Mouse (Mus musculus): ENCODE measurements around the gene Mccc2.
"Not testable (repeated sequence)": the region's sequence is repeated elsewhere in the genome, so short reads cannot be mapped to it uniquely, and the experiment has no call there.

The Mccc2 gene

DNA sequence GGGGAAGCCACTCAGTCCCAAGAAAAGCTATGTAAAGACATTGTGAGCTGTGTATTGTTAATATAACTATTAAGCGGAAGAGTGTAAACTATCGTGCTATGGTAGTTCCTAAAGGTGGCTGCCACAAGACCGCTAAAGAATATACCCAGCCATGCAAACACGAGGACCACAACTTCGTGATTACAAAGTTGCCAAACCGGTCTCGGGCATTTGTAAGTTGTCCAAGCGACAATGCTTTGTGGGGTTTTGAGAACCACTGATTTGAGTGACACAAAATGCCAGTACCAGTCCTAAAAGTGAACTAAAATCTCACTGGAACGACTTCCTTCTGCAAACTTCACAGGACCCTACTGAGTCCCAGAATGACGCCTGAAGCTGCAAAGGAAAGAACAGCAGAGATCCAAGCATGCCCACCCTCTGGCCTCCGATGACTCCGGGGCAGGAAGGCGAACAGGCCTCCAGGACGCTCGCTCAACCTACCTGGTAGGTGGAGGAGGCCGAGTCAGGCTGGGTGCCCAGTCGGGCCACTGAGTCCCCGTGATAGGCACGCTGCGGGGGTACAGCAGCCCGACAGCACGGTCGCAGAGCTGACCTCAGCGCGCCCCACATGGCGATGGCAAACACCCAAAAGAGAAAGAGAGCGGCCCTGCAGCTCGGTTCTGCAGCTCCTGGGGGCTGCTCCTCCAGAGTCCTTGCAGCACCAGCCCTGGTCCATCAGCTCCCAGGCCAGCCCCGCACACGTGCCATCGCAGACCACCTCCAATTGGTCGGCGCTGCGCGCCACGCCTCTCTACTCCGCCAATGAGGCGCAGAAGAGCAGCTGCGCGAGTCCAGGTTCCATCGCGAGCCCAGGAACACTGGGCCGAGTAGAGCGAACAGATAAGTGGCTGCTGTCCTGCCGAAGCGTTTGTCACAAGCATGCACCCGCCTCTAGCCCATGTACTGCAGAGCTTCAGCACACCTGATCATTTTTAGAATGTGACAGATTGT, at the start of gene Mccc2:
Gene Mccc2, minus strand, starts transcription at position 734 of the 990 bp plus-strand sequence.
- peak; percentile 33 for DNase-seq (ENCODE audit: low spot score)

- DNase-seq (ENCODE audit: low spot score), result no peak
These were observed 48.5 kb upstream of the Mccc2 start for GRCm38 (mm10) chr13:100063936-100064335.

GRCm38 (mm10) chr13:100057738-100058137, 42.3 kb upstream of the Mccc2 start:
- not testable (repeated sequence) for DNase-seq (ENCODE audit: low spot score)

- DNase-seq (ENCODE audit: low spot score), result no peak
These were observed 10.6 kb upstream of the Mccc2 start for GRCm38 (mm10) chr13:100026013-100026412.

DNA sequence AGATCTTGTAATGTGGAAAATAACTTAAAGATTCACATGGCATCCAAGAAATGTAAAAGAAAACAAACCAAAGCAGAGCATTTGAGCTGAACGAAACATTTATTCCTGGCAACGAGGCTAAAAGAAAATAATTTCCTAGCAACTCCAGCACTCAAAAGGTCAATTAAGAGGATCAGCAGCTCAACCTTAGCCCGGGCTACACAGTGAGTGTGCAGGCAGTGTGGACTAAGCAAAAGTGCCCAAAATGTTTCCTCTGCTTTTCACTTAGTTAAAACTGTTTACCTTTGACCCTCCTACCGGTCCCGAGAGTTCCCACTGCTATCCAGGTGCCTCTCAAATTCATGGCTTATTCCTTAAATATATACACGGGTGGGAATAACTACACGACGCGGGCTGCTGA, 1.5 kb upstream of the Mccc2 start:
- no peak for DNase-seq (ENCODE audit: low spot score)

DNA sequence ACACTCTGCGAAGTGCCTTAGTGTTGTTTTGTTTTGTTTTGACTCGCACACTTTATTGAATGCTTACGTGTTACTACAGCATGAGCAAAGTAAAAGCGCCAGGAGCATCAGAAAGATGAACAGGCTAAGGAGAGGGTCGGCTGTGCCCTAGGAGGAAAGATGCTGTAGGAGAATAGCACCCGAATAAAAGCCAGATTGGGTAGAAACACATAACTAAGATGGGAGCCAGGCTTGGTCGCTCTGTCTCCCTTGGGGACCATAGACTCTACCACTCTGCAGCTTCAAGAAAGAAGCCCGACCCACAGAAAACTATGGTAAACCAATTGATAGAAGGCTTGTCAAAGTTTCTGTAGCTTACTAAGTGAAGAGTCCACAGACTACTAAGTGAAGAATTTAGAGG, 498 bp upstream of the Mccc2 start:
- no peak for DNase-seq (ENCODE audit: low spot score)

- DNase-seq (ENCODE audit: low spot score), result no peak
These were observed 9.4 kb downstream of the Mccc2 start for GRCm38 (mm10) chr13:100005911-100006496.

GRCm38 (mm10) chr13:100001790-100002196, 13.6 kb downstream of the Mccc2 start:
- peak; percentile 50 for DNase-seq (ENCODE audit: low spot score)

DNA sequence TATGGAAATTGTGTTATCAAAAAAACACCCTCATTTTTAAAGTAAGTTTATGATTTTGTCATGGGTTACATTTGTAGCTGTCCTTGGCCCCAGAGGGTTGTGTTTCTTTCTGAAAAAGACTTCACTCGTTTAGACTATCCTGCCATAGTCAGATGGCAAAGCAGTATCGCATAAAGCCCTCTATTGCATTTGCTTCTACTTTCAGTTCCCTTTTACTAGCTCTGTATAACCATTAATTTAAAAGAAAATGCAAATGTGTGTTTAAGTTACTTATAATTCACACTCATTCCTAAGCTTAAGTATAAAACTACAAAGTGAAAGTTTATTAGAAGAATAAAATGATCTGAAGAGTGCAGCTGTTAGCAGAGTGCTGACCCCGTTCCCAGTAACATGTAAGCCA, 16.4 kb downstream of the Mccc2 start:
- no peak for DNase-seq (ENCODE audit: low spot score)

GRCm38 (mm10) chr13:99998099-99998498, 17.3 kb downstream of the Mccc2 start:
- DNase-seq (ENCODE audit: low spot score), result no peak

GRCm38 (mm10) chr13:99989592-99989991, 25.8 kb downstream of the Mccc2 start:
- no peak for DNase-seq (ENCODE audit: low spot score)

DNA sequence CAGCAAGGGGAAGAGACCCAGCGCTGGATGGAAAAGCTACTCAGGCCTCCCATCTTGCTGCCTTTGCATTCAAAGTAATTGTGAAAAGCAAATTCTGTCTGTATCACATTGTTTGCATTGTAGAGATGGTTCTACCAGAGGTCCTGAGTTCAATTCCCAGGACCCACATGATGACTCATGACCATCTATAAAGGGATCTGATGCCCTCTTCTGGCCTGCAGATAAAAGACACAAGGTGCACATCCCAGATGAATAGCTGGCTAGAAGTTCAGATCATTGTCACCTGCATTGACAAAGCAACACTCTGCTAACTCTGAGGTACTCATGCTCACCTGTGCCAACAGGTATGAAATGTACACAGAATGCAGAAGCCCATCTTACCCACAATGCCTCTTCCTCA, 32.1 kb downstream of the Mccc2 start:
- no peak for DNase-seq (ENCODE audit: low spot score)

GRCm38 (mm10) chr13:99979406-99979805, 36.0 kb downstream of the Mccc2 start:
- no peak for DNase-seq (ENCODE audit: low spot score)

- DNase-seq (ENCODE audit: low spot score), result no peak
These were observed 45.4 kb downstream of the Mccc2 start for GRCm38 (mm10) chr13:99970089-99970488.

DNA sequence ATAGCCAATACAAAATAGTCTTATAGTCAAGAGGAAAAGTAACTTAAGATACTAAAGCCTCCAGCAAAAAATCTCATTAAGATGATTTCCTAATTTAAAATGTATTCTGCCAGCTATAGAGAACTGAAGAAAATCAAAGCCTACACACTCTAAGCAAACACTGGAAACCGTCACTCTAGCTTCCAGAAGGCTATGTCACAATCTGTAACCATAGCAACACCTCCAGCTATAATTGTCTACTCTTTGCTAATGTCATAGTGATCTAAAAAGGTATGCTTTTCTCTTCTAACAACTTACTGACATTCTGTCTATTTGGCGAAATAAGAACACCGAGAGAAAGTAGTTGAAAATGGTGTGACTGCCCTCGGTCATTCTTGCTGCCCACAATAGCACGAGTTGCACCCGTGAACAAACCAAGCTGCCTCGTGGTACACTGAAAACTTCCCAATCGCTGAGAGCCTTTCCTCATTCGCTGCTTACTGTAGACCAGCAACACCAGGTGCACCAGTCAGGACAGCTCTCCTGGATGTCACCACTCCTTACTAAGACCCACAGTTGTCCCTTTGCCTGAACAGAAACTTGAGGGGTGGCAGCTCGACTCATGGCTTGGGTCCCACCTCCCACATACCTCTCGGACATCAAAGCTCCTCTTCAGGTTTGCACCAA, 48.3 kb downstream of the Mccc2 start:
- no peak for DNase-seq (ENCODE audit: low spot score)

- no peak for DNase-seq (ENCODE audit: low spot score)
These were observed 51.6 kb downstream of the Mccc2 start for GRCm38 (mm10) chr13:99963814-99964213.

- no peak for DNase-seq (ENCODE audit: low spot score)
These were observed 53.8 kb downstream of the Mccc2 start for GRCm38 (mm10) chr13:99961661-99962060.

DNA sequence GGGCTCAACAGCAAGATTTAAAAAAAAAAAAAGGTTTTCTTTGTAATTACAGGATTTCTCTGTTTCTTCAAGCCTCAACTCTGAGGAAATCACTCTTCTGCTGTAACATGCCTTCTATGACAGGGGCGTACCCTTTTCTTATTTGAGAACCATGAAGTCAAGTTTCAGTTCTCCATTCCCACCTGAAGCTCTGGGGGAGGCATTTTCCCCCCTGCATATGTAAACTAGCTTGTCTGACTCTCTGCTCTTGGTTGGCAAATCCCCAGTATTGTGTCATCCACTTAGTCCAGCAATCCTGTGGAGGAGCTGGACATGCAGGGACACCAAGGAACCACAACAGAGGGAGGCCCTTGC, 59.9 kb downstream of the Mccc2 start:
- no peak for DNase-seq (ENCODE audit: low spot score)

DNA sequence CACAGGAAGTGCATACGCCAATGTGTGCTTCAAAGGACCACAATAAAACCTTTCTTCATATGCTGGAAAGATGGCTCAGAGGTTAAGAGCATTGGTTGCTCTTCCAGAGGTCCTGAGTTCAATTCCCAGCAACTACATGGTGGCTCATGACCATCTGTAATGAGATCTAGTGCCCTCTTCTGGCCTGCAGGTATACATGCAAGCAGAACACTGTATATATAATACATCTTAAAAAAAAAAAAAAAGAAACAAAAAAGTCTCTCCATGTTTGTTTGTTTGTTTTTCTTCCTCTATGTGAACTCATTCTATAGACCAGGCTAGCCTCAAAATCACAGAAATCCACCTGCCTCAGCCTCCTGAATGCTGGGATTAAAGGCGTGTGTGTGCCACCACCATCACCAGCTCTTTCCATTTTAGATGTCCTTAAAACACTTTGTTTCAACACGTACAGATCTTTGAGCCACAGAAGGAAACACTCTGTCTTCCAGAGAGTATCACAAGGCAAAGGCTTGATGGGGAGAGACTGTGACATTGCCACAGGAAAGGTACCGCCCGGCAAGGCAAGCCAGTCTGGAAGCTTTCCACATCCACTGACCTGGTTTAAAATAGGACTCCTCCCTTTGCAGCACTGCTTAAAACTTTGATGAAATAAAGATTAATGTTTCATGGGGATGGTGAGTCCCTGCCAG, 60.4 kb downstream of the Mccc2 start:
- no peak for DNase-seq (ENCODE audit: low spot score)

DNA sequence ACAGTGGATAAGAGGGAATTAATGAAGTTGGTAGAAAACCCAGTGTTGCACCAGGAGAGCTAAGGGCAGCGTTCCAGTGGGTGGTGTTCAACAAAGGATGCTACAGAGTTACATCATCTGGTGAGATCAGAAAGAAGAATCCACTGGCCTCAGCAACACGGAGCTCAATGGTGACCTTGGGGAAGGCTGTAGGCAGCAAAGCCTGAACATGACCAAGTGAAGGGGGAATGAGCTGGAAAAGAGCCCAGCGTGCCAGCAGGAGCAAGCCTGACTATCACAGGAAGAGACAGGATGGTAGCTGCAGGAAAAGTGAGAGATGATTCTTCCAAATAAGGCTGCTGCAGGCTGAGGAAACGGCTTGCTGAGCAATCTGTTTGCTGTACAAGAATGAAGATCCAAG, 68.0 kb downstream of the Mccc2 start:
- no peak for DNase-seq (ENCODE audit: low spot score)

DNA sequence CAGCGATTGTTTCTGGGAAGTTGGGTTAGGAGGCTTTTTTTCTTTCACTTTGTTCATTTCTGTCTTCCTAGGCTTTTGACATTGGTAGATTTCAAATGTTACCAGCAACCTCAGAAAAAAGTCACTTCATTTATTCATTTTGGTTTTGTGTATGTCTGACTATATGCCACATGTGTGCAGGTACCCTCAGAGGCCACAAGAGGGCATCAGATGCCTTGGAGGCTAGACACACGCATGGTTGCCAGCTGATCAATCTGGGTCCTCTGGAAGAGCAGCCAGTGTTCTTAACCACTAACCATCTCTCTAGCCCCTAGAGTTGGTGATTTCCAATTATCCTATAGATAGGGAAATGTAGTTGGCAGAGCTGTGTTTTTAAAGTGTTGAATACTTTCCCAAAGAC, 71.9 kb downstream of the Mccc2 start:
- DNase-seq (ENCODE audit: low spot score), result no peak

DNA sequence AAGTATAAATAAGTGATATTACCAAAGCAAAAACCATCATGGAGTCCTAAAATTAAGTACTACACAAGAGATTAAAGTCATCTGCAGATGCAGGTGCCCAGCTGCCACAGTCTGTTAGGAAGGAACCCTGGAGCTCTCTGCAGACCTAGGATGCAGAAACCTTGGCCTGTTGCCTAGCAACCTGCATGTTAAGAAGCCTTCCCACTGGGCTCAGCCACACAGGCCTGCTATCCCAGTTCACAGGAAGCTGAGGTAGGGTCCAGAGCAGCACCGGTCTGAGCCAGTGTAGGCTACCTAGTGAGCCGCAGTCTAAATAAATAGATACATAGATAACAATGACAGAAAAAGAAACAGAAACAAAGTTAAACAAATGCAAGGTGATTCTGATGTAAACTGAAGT, 74.8 kb downstream of the Mccc2 start:
- no peak for DNase-seq (ENCODE audit: low spot score)
